Mouse (Mus musculus): ENCODE data around the gene Neurod4. TPM values are rescaled to one million over a fixed set of nuclear protein-coding genes. Genes with fewer than 3 reads are reported as not detected.

Neurod4 gene
- total and polyA plus RNA-seq, 3 experiments = 0.13 to 0.24 (median 0.17) TPM

GRCm38 (mm10) chr10:130228246-130228645 lies 51.8 kb downstream of the Neurod4 start:
- dilution Hi-C loops (cut with MboI; ENCODE audit: extremely low pct_ligation_motif_present, extremely low pct_unique_long_range_greater_than_20kb, low sequenced_read_pairs) (no loop called here), in situ Hi-C loops (cut with MboI; ENCODE audit: low pct_ligation_motif_present, low pct_unique_long_range_greater_than_20kb, low sequenced_read_pairs) (loop anchor here (5.0 kb wide), 1 partner anchor 69 kb away; no protein-coding TSS in a partner anchor)
- Histone ChIP-seq H3K27ac (ENCODE audit: insufficient read depth, low read depth) (no peak overlapping the region), H3K27me3 (replicated peaks) (no peaks in the 10 kb centered on the region), H3K4me3 (replicated peaks in 1 of 3; ENCODE audit: low read depth in 2 of 3, low read length in 2 of 3, poor library complexity in 1 of 3) (no peak overlapping the region), H3K4me2 (ENCODE audit: insufficient read depth, low read depth, poor library complexity, severe bottlenecking) (no peak overlapping the region), H3K4me1 (ENCODE audit: control insufficient read depth in 1 of 2, insufficient read depth in 2 of 2) (peaks cover 0 to 7% of the 10 kb centered on the region in 2 experiments; a peak in 2 of 4 replicates), H3K36me3 (replicated peaks in 1 of 2; ENCODE audit: control insufficient read depth in 1 of 2, insufficient read depth in 1 of 2, low read length in 1 of 2) (no peaks in the 10 kb centered on the region), H3K9ac (ENCODE audit: insufficient read depth, low read depth) (no peak overlapping the region), H3K79me2 (replicated peaks; ENCODE audit: control insufficient read depth, extremely low read depth, insufficient read depth, poor library complexity, severe bottlenecking) (no peaks in the 10 kb centered on the region), H3K9me3 (replicated peaks; ENCODE audit: low read length) (no peaks in the 10 kb centered on the region)
- peak; percentile 77 for DNase-seq (ENCODE audit: extremely low read depth)
- no peak for TF ChIP-seq BHLHE40 (IDR thresholded peaks at IDR 0.05; ENCODE audit: low read depth, low read length)
- TF ChIP-seq MEF2A (IDR thresholded peaks at IDR 0.05; ENCODE audit: borderline replicate concordance, low read depth, low read length) = no peak
- no peak for TF ChIP-seq TCF12 (IDR thresholded peaks at IDR 0.05; ENCODE audit: low read depth, low read length)
- TF ChIP-seq RCOR1 (conservative IDR thresholded peaks at IDR 0.05; ENCODE audit: low read depth, low read length) = no peak
- no peak for TF ChIP-seq KAT2A (IDR thresholded peaks at IDR 0.05; ENCODE audit: insufficient replicate concordance, low read length)
- TF ChIP-seq ZMIZ1 (IDR thresholded peaks at IDR 0.05; ENCODE audit: low read depth, low read length) = no peak
- TF ChIP-seq MYC (IDR thresholded peaks at IDR 0.05; ENCODE audit: low read depth, low read length) = no peak
- TF ChIP-seq HCFC1 (IDR thresholded peaks at IDR 0.05; ENCODE audit: low read depth, low read length) = no peak
- TF ChIP-seq UBTF (IDR thresholded peaks at IDR 0.05; ENCODE audit: low read depth, low read length) = no peak
- TF ChIP-seq JUN (IDR thresholded peaks at IDR 0.05; ENCODE audit: insufficient read depth, low read depth, low read length) = no peak
- no peak for TF ChIP-seq POLR2AphosphoS2 (IDR thresholded peaks at IDR 0.05; ENCODE audit: low read depth, low read length)
- no peak for TF ChIP-seq MAFK (IDR thresholded peaks at IDR 0.05; ENCODE audit: insufficient replicate concordance, low read length)
- no peak for TF ChIP-seq PAX5 (IDR thresholded peaks at IDR 0.05; ENCODE audit: low read length)
- TF ChIP-seq ZKSCAN1 (IDR thresholded peaks at IDR 0.05; ENCODE audit: borderline replicate concordance, low read depth, low read length) = no peak
- TF ChIP-seq ETS1 (conservative IDR thresholded peaks at IDR 0.05; ENCODE audit: low read depth, low read length) = no peak
- no peak for TF ChIP-seq SIN3A (IDR thresholded peaks at IDR 0.05; ENCODE audit: low read length)
- no peak for TF ChIP-seq USF2 (conservative IDR thresholded peaks at IDR 0.05; ENCODE audit: low read depth, low read length)
- TF ChIP-seq EP300 (IDR thresholded peaks at IDR 0.05; ENCODE audit: low read length) = no peak
- no peak for TF ChIP-seq MAZ (IDR thresholded peaks at IDR 0.05; ENCODE audit: low read depth, low read length)
- TF ChIP-seq USF1 (IDR thresholded peaks at IDR 0.05; ENCODE audit: low read depth, low read length) = no peak
- no peak for TF ChIP-seq IRF4 (IDR thresholded peaks at IDR 0.05; ENCODE audit: low read depth, low read length)
- no peak for TF ChIP-seq CHD1 (IDR thresholded peaks at IDR 0.05; ENCODE audit: low read depth, low read length)
- no peak for TF ChIP-seq TBP (conservative IDR thresholded peaks at IDR 0.05; ENCODE audit: low read depth, low read length)
- TF ChIP-seq ZC3H11A (IDR thresholded peaks at IDR 0.05; ENCODE audit: low read depth, low read length) = peak; percentile 39
- TF ChIP-seq GABPA (IDR thresholded peaks at IDR 0.05; ENCODE audit: insufficient replicate concordance, low read depth, low read length) = no peak
- TF ChIP-seq POLR2A (IDR thresholded peaks at IDR 0.05; ENCODE audit: low read depth, low read length) = no peak
- no peak for TF ChIP-seq E2F4 (IDR thresholded peaks at IDR 0.05; ENCODE audit: insufficient replicate concordance, low read depth, low read length)
- no peak for TF ChIP-seq NELFE (IDR thresholded peaks at IDR 0.05; ENCODE audit: low read depth, low read length)
- peak; percentile 73 to 96 for TF ChIP-seq CTCF (conservative IDR thresholded peaks at IDR 0.05 in 1 of 2, IDR thresholded peaks at IDR 0.05 in 1 of 2; ENCODE audit: low read depth in 2 of 2, low read length in 2 of 2)
- TF ChIP-seq SMC3 (IDR thresholded peaks at IDR 0.05; ENCODE audit: low read depth, low read length) = peak; percentile 86
- peak; percentile 94 for TF ChIP-seq RAD21 (IDR thresholded peaks at IDR 0.05; ENCODE audit: low read depth, low read length)

All from CH12.LX (cell line).